Mouse (Mus musculus) induced T-regulatory cell, adult 2 months (primary cell): ENCODE data around the gene Slc39a7.

Experiments used
- DNase-seq: peaks from one replicate; pipeline ENCODE4 v3.0.0-alpha.2; 2012; ENCODE audit warnings: low read depth

Gene Slc39a7

GRCm38 (mm10) chr17:34031465-34032173 is at the start of gene Slc39a7, which contains the start of gene Rxrb:
Gene Slc39a7, minus strand, starts transcription at chr17:34031682.
Gene Rxrb, plus strand, starts transcription at chr17:34031812.
- DNase-seq, result peak; percentile 99

- peak; percentile 84 for DNase-seq
Measured at GRCm38 (mm10) chr17:34079621-34080020, 48.1 kb upstream of the Slc39a7 start.

- DNase-seq, result no peak
Measured at GRCm38 (mm10) chr17:34079002-34079401, 47.5 kb upstream of the Slc39a7 start.

- peak; percentile 59 for DNase-seq
Measured at GRCm38 (mm10) chr17:34078148-34078547, 46.7 kb upstream of the Slc39a7 start.

GRCm38 (mm10) chr17:34077549-34077948 is 46.1 kb upstream of the Slc39a7 start:
- DNase-seq, result peak; percentile 93

- DNase-seq, result peak; percentile 92
Measured at GRCm38 (mm10) chr17:34075271-34075670, 43.8 kb upstream of the Slc39a7 start.

GRCm38 (mm10) chr17:34072091-34072490 is 40.6 kb upstream of the Slc39a7 start:
- DNase-seq, result peak; percentile 48

GRCm38 (mm10) chr17:34068864-34069263 is 37.4 kb upstream of the Slc39a7 start:
- DNase-seq, result peak; percentile 43

GRCm38 (mm10) chr17:34057224-34057623 is 25.7 kb upstream of the Slc39a7 start:
- no peak for DNase-seq

- peak; percentile 54 for DNase-seq
Measured at GRCm38 (mm10) chr17:34047404-34048050, 16.0 kb upstream of the Slc39a7 start.

- no peak for DNase-seq
Measured at GRCm38 (mm10) chr17:34045941-34046340, 14.5 kb upstream of the Slc39a7 start.

GRCm38 (mm10) chr17:34039562-34040450 is 8.3 kb upstream of the Slc39a7 start:
- DNase-seq, result no peak

GRCm38 (mm10) chr17:34038878-34039561 is 7.5 kb upstream of the Slc39a7 start, which contains the start of gene Col11a2:
Gene Col11a2, plus strand, starts transcription at chr17:34039437.
- no peak for DNase-seq

GRCm38 (mm10) chr17:34038440-34038839 is 7.0 kb upstream of the Slc39a7 start:
- DNase-seq, result no peak

- DNase-seq, result no peak
Measured at GRCm38 (mm10) chr17:34037241-34037640, 5.8 kb upstream of the Slc39a7 start.

GRCm38 (mm10) chr17:34036647-34037046 is 5.2 kb upstream of the Slc39a7 start:
- no peak for DNase-seq

- DNase-seq, result no peak
Measured at GRCm38 (mm10) chr17:34035517-34035916, 4.0 kb upstream of the Slc39a7 start.

- DNase-seq, result peak; percentile 92
Measured at GRCm38 (mm10) chr17:34034064-34034463, 2.6 kb upstream of the Slc39a7 start.

GRCm38 (mm10) chr17:34033441-34033840 is 2.0 kb upstream of the Slc39a7 start:
- DNase-seq, result no peak

- DNase-seq, result peak; percentile 45
Measured at GRCm38 (mm10) chr17:34032806-34033205, 1.3 kb upstream of the Slc39a7 start.

- DNase-seq, result peak; percentile 88
Measured at GRCm38 (mm10) chr17:34032174-34032632, 721 bp upstream of the Slc39a7 start.
